Mouse (Mus musculus): ENCODE measurements at regions not wholly inside any gene's neighbourhood (a gene's known extent, or its start where the extent isn't known, plus 50 kb on each side); places are given as distances from the start of the nearest gene placed in this dataset.
"Not testable (repeated sequence)": the region's sequence is repeated elsewhere in the genome, so short reads cannot be mapped to it uniquely, and the experiment has no call there.

GRCm38 (mm10) chr1:102561291-102561690 is 2207.0 kb upstream of the Cdh20 start:
- H3K27me3 ChIP-seq (ENCODE audit: control insufficient read depth, insufficient read depth, low read length); H3K79me2 ChIP-seq (ENCODE audit: control insufficient read depth, insufficient read depth, low read length); H3K4me3 ChIP-seq (ENCODE audit: insufficient read depth, low read depth, low read length); H3K4me1 ChIP-seq (ENCODE audit: control insufficient read depth, insufficient read depth, low read length); H3K9ac ChIP-seq (ENCODE audit: low read depth, low read length); H3K27ac ChIP-seq (replicated peaks; ENCODE audit: insufficient read depth, low read depth, low read length); H3K36me3 ChIP-seq (ENCODE audit: control insufficient read depth, insufficient read depth, low read length): not testable (repeated sequence)
- peak; percentile 96 for DNase-seq (ENCODE audit: extremely low read depth, low read depth, low spot score)
- 45% methylated on average over 6 of the region's 6 CpGs for WGBS

All from liver, adult 2 months (tissue).